ENCODE assay signal across 11 mouse cellular contexts in the genomic region with DNA sequence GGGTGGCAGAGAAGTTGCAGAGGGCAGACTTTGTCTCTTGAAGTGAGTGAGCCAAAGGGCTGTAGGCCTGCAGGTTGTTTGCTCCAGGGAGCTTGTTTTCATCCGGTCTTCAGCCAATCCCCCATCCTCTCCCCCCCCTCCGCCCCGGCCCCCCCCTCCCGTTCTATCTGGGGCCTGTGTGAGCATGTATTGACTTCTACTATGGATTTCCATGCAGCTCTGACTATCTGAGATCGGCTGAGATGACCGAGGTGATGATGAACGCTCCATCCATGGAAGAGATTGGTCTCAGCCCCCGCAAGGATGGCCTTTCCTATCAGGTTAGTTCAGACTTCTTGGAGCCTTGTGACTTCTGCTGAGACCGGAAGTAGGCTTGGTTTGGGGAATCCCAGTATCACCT. TPM values are rescaled to one million over a fixed set of nuclear protein-coding genes. Genes with fewer than 3 reads are reported as not detected.
DNase-seq lines count a peak whose midpoint lies in the region; ATAC-seq and TF ChIP-seq lines count a peak whose summit lies in the region.
"Had no signal": no experiment of that assay in that cellular context is flagged by ENCODE, and none has a peak within 500 bp of the region (broad histone marks: within the 10 kb centered on the region; RNA-seq: fewer than 3 reads in every experiment).

No protein-coding gene starts in this region.

- 65% methylated on average over 7 of the region's 9 CpGs for WGBS in forebrain, embryonic 13.5 days
- 59% methylated on average over 9 of the region's 9 CpGs for WGBS in hindbrain, postnatal 0 days

- peak overlapping the region; percentile 83 for H3K4me2 ChIP-seq in forebrain, embryonic 13.5 days
- H3K4me2 ChIP-seq in hindbrain, postnatal 0 days (ENCODE audit: low read depth, low read length) = peak overlapping the region; percentile 64
- H3K4me2 ChIP-seq in myocyte (ENCODE audit: low read depth) = peak overlapping the region; percentile 84
- H3K4me2 ChIP-seq: liver, embryonic 15.5 days had no signal

- ATAC-seq in forebrain, embryonic 13.5 days = no peak
- ATAC-seq in hindbrain, postnatal 0 days = no peak
- no peak for ATAC-seq in inflammation-experienced regulatory T-cells, adult 6 months

- no peak for TF ChIP-seq POLR2A in myocyte (IDR thresholded peaks at IDR 0.05; ENCODE audit: insufficient read length, low read depth)

- peaks cover 73% of the 10 kb centered on the region for H3K4me1 ChIP-seq in forebrain, embryonic 13.5 days
- peaks cover 36% of the 10 kb centered on the region; the same call in 1 of the 2 replicates for H3K4me1 ChIP-seq in hindbrain, postnatal 0 days (ENCODE audit: insufficient read depth, low read length)

- H3K27ac ChIP-seq in left cerebral cortex, adult 2 months = no peak overlapping the region
- H3K27ac ChIP-seq in forebrain, embryonic 13.5 days = no peak overlapping the region
- no peak overlapping the region for H3K27ac ChIP-seq in hindbrain, postnatal 0 days
- H3K27ac ChIP-seq: liver, embryonic 15.5 days had no signal

- H3K79me2 ChIP-seq in myocyte (ENCODE audit: control insufficient read depth, insufficient read depth) = peaks cover 74% of the 10 kb centered on the region

- TF ChIP-seq CTCF in left cerebral cortex, adult 2 months (IDR thresholded peaks at IDR 0.05) = no peak
- TF ChIP-seq CTCF in hindbrain, postnatal 0 days (IDR thresholded peaks at IDR 0.05; ENCODE audit: low read depth) = no peak

- H3K9ac ChIP-seq in forebrain, embryonic 13.5 days = peak overlapping the region; percentile 43; the same call in 1 of the 2 replicates
- no peak overlapping the region for H3K9ac ChIP-seq in hindbrain, postnatal 0 days (replicated peaks; ENCODE audit: low read length)
- H3K9ac ChIP-seq: liver, embryonic 15.5 days had no signal

- no peak overlapping the region for H3ac ChIP-seq in myocyte (ENCODE audit: control insufficient read depth, insufficient read length)

- H3K9me3 ChIP-seq in forebrain, embryonic 13.5 days (replicated peaks) = no peaks in the 10 kb centered on the region
- H3K9me3 ChIP-seq in hindbrain, postnatal 0 days (ENCODE audit: low read length) = no peaks in the 10 kb centered on the region
- H3K9me3 ChIP-seq: liver, embryonic 15.5 days had no signal

- H3K36me3 ChIP-seq in forebrain, embryonic 13.5 days (ENCODE audit: poor library complexity, severe bottlenecking) = peaks cover 32% of the 10 kb centered on the region
- H3K36me3 ChIP-seq in hindbrain, postnatal 0 days (ENCODE audit: insufficient read depth, low read length) = no peaks in the 10 kb centered on the region; the same call in 1 of the 2 replicates
- H3K36me3 ChIP-seq in myocyte (ENCODE audit: control insufficient read depth, insufficient read depth) = peaks cover 28% of the 10 kb centered on the region
- H3K36me3 ChIP-seq: G1E; liver, embryonic 15.5 days had no signal

- H3K27me3 ChIP-seq in forebrain, embryonic 13.5 days = no peaks in the 10 kb centered on the region
- no peaks in the 10 kb centered on the region for H3K27me3 ChIP-seq in hindbrain, postnatal 0 days (ENCODE audit: insufficient read depth, low read length)
- no peaks in the 10 kb centered on the region for H3K27me3 ChIP-seq in myocyte (ENCODE audit: control insufficient read depth, insufficient read depth, insufficient read length)

- intact Hi-C loops in left cerebral cortex, adult 2 months (cut with DNase I) = no loop called here
- intact Hi-C loops in left cerebral cortex, postnatal 10 days (cut with DNase I) = loop anchor here (5.0 kb wide), 1 partner anchor 186 kb away; a partner anchor contains a TSS

- no peak for DNase-seq in left cerebral cortex, adult 2 months (ENCODE audit: extremely low spot score in 1 of 2, low spot score in 2 of 2)
- DNase-seq in left cerebral cortex, postnatal 10 days (ENCODE audit: extremely low spot score in 1 of 2, low spot score in 2 of 2) = no peak
- DNase-seq in hindbrain, postnatal 0 days (ENCODE audit: low spot score) = no peak
- no peak for DNase-seq in right cerebral cortex, postnatal 14 days
- DNase-seq in left cerebral cortex, adult 18-20 months (ENCODE audit: low spot score in 2 of 2) = no peak
- DNase-seq: right cerebral cortex, postnatal 4 days had no signal

- peak overlapping the region; percentile 23 for H3K4me3 ChIP-seq in left cerebral cortex, adult 2 months
- H3K4me3 ChIP-seq in forebrain, embryonic 13.5 days = peak overlapping the region; percentile 18
- peak overlapping the region; percentile 18; the same call in 1 of the 2 replicates for H3K4me3 ChIP-seq in hindbrain, postnatal 0 days (ENCODE audit: low read length)
- peak overlapping the region; percentile 93 for H3K4me3 ChIP-seq in myocyte
- H3K4me3 ChIP-seq: liver, embryonic 15.5 days had no signal

TF ChIP-seq in myocyte, 11 proteins besides CTCF, POLR2A, EP300 and RAD21:
- TF ChIP-seq MYOG (IDR thresholded peaks at IDR 0.05; ENCODE audit: control insufficient read depth in 1 of 3, insufficient read depth in 1 of 3, insufficient read length in 2 of 3, low read depth in 2 of 3) = no peak
- no peak for TF ChIP-seq MYOD1 (IDR thresholded peaks at IDR 0.05; ENCODE audit: control insufficient read depth in 1 of 3, insufficient read length in 2 of 3, low read depth in 2 of 3)
- no peak for TF ChIP-seq SRF (IDR thresholded peaks at IDR 0.05; ENCODE audit: control insufficient read depth, insufficient read length, low read depth)
- TF ChIP-seq REST (IDR thresholded peaks at IDR 0.05; ENCODE audit: insufficient read depth, insufficient read length) = no peak
- no peak for TF ChIP-seq TCF3 (IDR thresholded peaks at IDR 0.05; ENCODE audit: insufficient read length, low read depth)
- no peak for TF ChIP-seq USF1 (IDR thresholded peaks at IDR 0.05; ENCODE audit: low read depth)
- TF ChIP-seq E2F4 (IDR thresholded peaks at IDR 0.05; ENCODE audit: insufficient read depth) = no peak
- no peak for TF ChIP-seq POLR2AphosphoS2 (IDR thresholded peaks at IDR 0.05; ENCODE audit: insufficient read length, low read depth)
- TF ChIP-seq CEBPB (IDR thresholded peaks at IDR 0.05; ENCODE audit: insufficient read depth, poor library complexity, severe bottlenecking) = no peak
- TF ChIP-seq TCF12 (IDR thresholded peaks at IDR 0.05; ENCODE audit: insufficient read depth, poor library complexity, severe bottlenecking) = no peak
- no peak for TF ChIP-seq MAX (IDR thresholded peaks at IDR 0.05; ENCODE audit: low read depth)

RNA-seq across cellular contexts. Expression of a gene that starts 2.9 kb away (rescaled TPM):
- 10 to 100 TPM; 37.5 to 37.8 TPM for total RNA-seq in left cerebral cortex, adult 2 months (2021)
- 10 to 100 TPM; 43.7 to 46.9 TPM for total RNA-seq in left cerebral cortex, postnatal 10 days (2021)
- polyA plus RNA-seq in forebrain, embryonic 13.5 days (2015; fragmentation: Nextera tagmentation; extraction: Ambion mirVana) = 5.3 and 5.6 TPM in 2 replicates
- total RNA-seq in hindbrain, postnatal 0 days (2014; rRNA removed) = 79.4 and 103 TPM in 2 replicates
- 4.3 and 4.6 TPM in 2 replicates for polyA plus RNA-seq in hindbrain, postnatal 0 days (2015; fragmentation: Nextera tagmentation; extraction: Ambion mirVana)
- polyA plus RNA-seq in myocyte (2012; fragmentation: generic; extraction: Trizol) = 29.8 TPM
- total RNA-seq in left cerebral cortex, adult 18-20 months (2021) = 10 to 100 TPM; 37.2 to 38.9 TPM
- 10 to 100 TPM; 21.0 to 45.8 (median 30.0) TPM for polyA plus RNA-seq in inflammation-experienced regulatory T-cells, adult 6 months (2017; shearing (Covaris generic))

Comparison
In these comparisons a context has a peak if more than half of its experiments do, and no peak if none do; other contexts are left out.
1. H3K4me3 ChIP-seq: peak in every context shown above with its lines; median percentile 93 in myocyte; 23 in left cerebral cortex, adult 2 months; 18 in forebrain, embryonic 13.5 days; 18 in hindbrain, postnatal 0 days.